Mouse (Mus musculus): ENCODE results near the gene Klf7.

- no peak for TF ChIP-seq MAFK (IDR thresholded peaks at IDR 0.05; ENCODE audit: insufficient read depth, low read depth, low read length)
- no peak for TF ChIP-seq ZC3H11A (IDR thresholded peaks at IDR 0.05; ENCODE audit: borderline replicate concordance, low read depth, low read length)
- no peak for TF ChIP-seq ZNF384 (IDR thresholded peaks at IDR 0.05; ENCODE audit: low read depth, low read length)
- no peak for TF ChIP-seq CHD2 (IDR thresholded peaks at IDR 0.05; ENCODE audit: low read depth, low read length)
Measured at GRCm38 (mm10) chr1:64040061-64040686, 81.9 kb downstream of the Klf7 start.

Measured in ES-E14 (cell line).